Mouse (Mus musculus) midbrain, embryonic 12.5 days (tissue): ENCODE measurements at regions not wholly inside any gene's neighbourhood (a gene's known extent, or its start where the extent isn't known, plus 50 kb on each side); places are given as distances from the start of the nearest gene placed in this dataset.
A peak's percentile ranks its signal among the peaks of the same experiment; 100 is the strongest.

Experiments used
- ATAC-seq: fragments of 200-750 bp; cut with Nextera tagmentation; 2 replicates; pipeline ENCODE4 v1.8.0; 2017; ENCODE audit warnings: low read depth, moderate TSS enrichment, moderate library complexity; ENCODE audit not compliant: low FRiP score
- H3K27ac ChIP-seq: fragments of 300-500 bp; sonication (generic); replicated peaks from 2 replicates; pipeline ENCODE4 v1.5.1; 2016; ENCODE audit warnings: mild to moderate bottlenecking
- H3K27me3 ChIP-seq: fragments of 300-500 bp; sonication (generic); 2 replicates; pipeline ENCODE4 v1.6.1; 2016; ENCODE audit warnings: mild to moderate bottlenecking
- H3K36me3 ChIP-seq: fragments of 300-500 bp; sonication (generic); 2 replicates; pipeline ENCODE4 v1.6.1; 2016
- H3K4me1 ChIP-seq: fragments of 300-500 bp; sonication (generic); 2 replicates; pipeline ENCODE4 v1.6.1; 2016
- H3K4me2 ChIP-seq: fragments of 300-500 bp; sonication (generic); replicated peaks from 2 replicates; pipeline ENCODE4 v1.6.1; 2016; ENCODE audit warnings: mild to moderate bottlenecking, moderate library complexity
- H3K4me3 ChIP-seq: fragments of 300-500 bp; sonication (generic); 2 replicates; pipeline ENCODE4 v1.5.1; 2016; ENCODE audit warnings: mild to moderate bottlenecking
- H3K9ac ChIP-seq: fragments of 300-500 bp; sonication (generic); replicated peaks from 2 replicates; pipeline ENCODE4 v1.6.1; 2016; ENCODE audit warnings: mild to moderate bottlenecking, moderate library complexity
- H3K9me3 ChIP-seq: fragments of 300-500 bp; sonication (generic); 2 replicates; pipeline ENCODE4 v1.6.1; 2016; ENCODE audit warnings: mild to moderate bottlenecking
- WGBS: fragments of 180-500 bp; shearing (Covaris S2); methylation state at CpG from one replicate; pipeline ENCODE4 v1.1.7; 2016; 5-methylcytosine and 5-hydroxymethylcytosine counted together

GRCm38 (mm10) chr16:55471396-55471795 lies 173.6 kb upstream of the Zpld1 start:
- no peak for ATAC-seq
- Histone ChIP-seq H3K36me3 (no peaks in the 10 kb centered on the region), H3K27ac (no peak overlapping the region), H3K4me3 (no peak overlapping the region), H3K27me3 (no peaks in the 10 kb centered on the region), H3K4me1 (no peaks in the 10 kb centered on the region), H3K9ac (no peak overlapping the region), H3K9me3 (no peaks in the 10 kb centered on the region), H3K4me2 (no peak overlapping the region)
- 86% methylated on average over 4 of the region's 4 CpGs for WGBS

- Histone ChIP-seq H3K9me3 (no peaks in the 10 kb centered on the region), H3K4me2 (no peak overlapping the region), H3K4me1 (no peaks in the 10 kb centered on the region), H3K4me3 (no peak overlapping the region), H3K36me3 (no peaks in the 10 kb centered on the region), H3K27me3 (no peaks in the 10 kb centered on the region), H3K27ac (no peak overlapping the region), H3K9ac (no peak overlapping the region)
- ATAC-seq = no peak
- 78% methylated on average over 13 of the region's 13 CpGs for WGBS
Measured at GRCm38 (mm10) chr16:55470721-55471120, 172.9 kb upstream of the Zpld1 start.

GRCm38 (mm10) chr16:55469703-55470102 lies 171.9 kb upstream of the Zpld1 start:
- H3K4me2 ChIP-seq = no peak overlapping the region
- no peak overlapping the region for H3K9ac ChIP-seq
- 64% methylated on average over 3 of the region's 3 CpGs for WGBS
- H3K27ac ChIP-seq = no peak overlapping the region
- no peak for ATAC-seq
- no peaks in the 10 kb centered on the region for H3K36me3 ChIP-seq
- no peaks in the 10 kb centered on the region for H3K9me3 ChIP-seq
- H3K4me3 ChIP-seq = no peak overlapping the region
- no peaks in the 10 kb centered on the region for H3K4me1 ChIP-seq
- no peaks in the 10 kb centered on the region for H3K27me3 ChIP-seq

- Histone ChIP-seq H3K9me3 (no peaks in the 10 kb centered on the region), H3K4me2 (no peak overlapping the region), H3K36me3 (no peaks in the 10 kb centered on the region), H3K27ac (no peak overlapping the region), H3K9ac (no peak overlapping the region), H3K27me3 (no peaks in the 10 kb centered on the region), H3K4me3 (no peak overlapping the region), H3K4me1 (no peaks in the 10 kb centered on the region)
- peak; percentile 82 for ATAC-seq
- WGBS = 53% methylated on average over 9 of the region's 9 CpGs
Measured at GRCm38 (mm10) chr16:55468833-55469458, 171.2 kb upstream of the Zpld1 start.

- no peaks in the 10 kb centered on the region for H3K9me3 ChIP-seq
- no peak for ATAC-seq
- no peaks in the 10 kb centered on the region for H3K4me1 ChIP-seq
- no peak overlapping the region for H3K4me2 ChIP-seq
- H3K36me3 ChIP-seq = no peaks in the 10 kb centered on the region
- no peak overlapping the region for H3K4me3 ChIP-seq
- no peaks in the 10 kb centered on the region for H3K27me3 ChIP-seq
- H3K27ac ChIP-seq = no peak overlapping the region
- H3K9ac ChIP-seq = no peak overlapping the region
Measured at GRCm38 (mm10) chr16:55460519-55460918, 162.7 kb upstream of the Zpld1 start.

GRCm38 (mm10) chr16:55447581-55447980 lies 149.8 kb upstream of the Zpld1 start:
- Histone ChIP-seq H3K36me3 (no peaks in the 10 kb centered on the region), H3K4me3 (no peak overlapping the region), H3K4me1 (no peaks in the 10 kb centered on the region), H3K9me3 (no peaks in the 10 kb centered on the region), H3K4me2 (no peak overlapping the region), H3K27ac (no peak overlapping the region), H3K9ac (no peak overlapping the region), H3K27me3 (no peaks in the 10 kb centered on the region)
- WGBS = 81% methylated on average over 3 of the region's 3 CpGs
- no peak for ATAC-seq

- Histone ChIP-seq H3K36me3 (no peaks in the 10 kb centered on the region), H3K27ac (no peak overlapping the region), H3K9ac (no peak overlapping the region), H3K27me3 (no peaks in the 10 kb centered on the region), H3K4me2 (no peak overlapping the region), H3K4me3 (no peak overlapping the region), H3K4me1 (no peaks in the 10 kb centered on the region), H3K9me3 (no peaks in the 10 kb centered on the region)
- WGBS = 81% methylated on average over 5 of the region's 5 CpGs
- no peak for ATAC-seq
Measured at GRCm38 (mm10) chr16:55442821-55443581, 145.2 kb upstream of the Zpld1 start.

- H3K27ac ChIP-seq = no peak overlapping the region
- no peaks in the 10 kb centered on the region for H3K36me3 ChIP-seq
- no peak overlapping the region for H3K4me3 ChIP-seq
- H3K4me2 ChIP-seq = no peak overlapping the region
- H3K9ac ChIP-seq = no peak overlapping the region
- H3K4me1 ChIP-seq = peaks cover 6% of the 10 kb centered on the region; the same call in 1 of the 2 replicates
- WGBS = 60% methylated on average over 4 of the region's 4 CpGs
- H3K27me3 ChIP-seq = peaks cover 3% of the 10 kb centered on the region; the same call in 1 of the 2 replicates
- no peak for ATAC-seq
- H3K9me3 ChIP-seq = no peaks in the 10 kb centered on the region
Measured at GRCm38 (mm10) chr16:55435139-55435968, 137.6 kb upstream of the Zpld1 start.

GRCm38 (mm10) chr16:55421569-55422342 lies 124.0 kb upstream of the Zpld1 start:
- H3K27ac ChIP-seq = no peak overlapping the region
- no peaks in the 10 kb centered on the region for H3K27me3 ChIP-seq
- H3K4me2 ChIP-seq = no peak overlapping the region
- no peak overlapping the region for H3K9ac ChIP-seq
- no peaks in the 10 kb centered on the region for H3K9me3 ChIP-seq
- H3K4me1 ChIP-seq = peaks cover 4% of the 10 kb centered on the region
- no peak overlapping the region for H3K4me3 ChIP-seq
- ATAC-seq = no peak; the same call in 1 of the 2 replicates
- WGBS = 39% methylated on average over 7 of the region's 7 CpGs
- no peaks in the 10 kb centered on the region for H3K36me3 ChIP-seq

- ATAC-seq = peak; percentile 51; the same call in 1 of the 2 replicates
- Histone ChIP-seq H3K9ac (no peak overlapping the region), H3K27ac (no peak overlapping the region), H3K4me3 (no peak overlapping the region), H3K4me2 (no peak overlapping the region), H3K9me3 (no peaks in the 10 kb centered on the region), H3K36me3 (no peaks in the 10 kb centered on the region), H3K4me1 (peaks cover 4% of the 10 kb centered on the region), H3K27me3 (no peaks in the 10 kb centered on the region)
- WGBS = 55% methylated on average over 4 of the region's 4 CpGs
Measured at GRCm38 (mm10) chr16:55420876-55421568, 123.2 kb upstream of the Zpld1 start.

- no peak for ATAC-seq
- Histone ChIP-seq H3K27me3 (no peaks in the 10 kb centered on the region), H3K9ac (no peak overlapping the region), H3K36me3 (no peaks in the 10 kb centered on the region), H3K27ac (no peak overlapping the region), H3K4me3 (no peak overlapping the region), H3K4me1 (peaks cover 4% of the 10 kb centered on the region), H3K9me3 (no peaks in the 10 kb centered on the region), H3K4me2 (no peak overlapping the region)
- WGBS = 88% methylated on average over 3 of the region's 3 CpGs
Measured at GRCm38 (mm10) chr16:55418871-55419270, 121.1 kb upstream of the Zpld1 start.
